30 mouse cellular contexts compared by ENCODE assay signal in the genomic region with DNA sequence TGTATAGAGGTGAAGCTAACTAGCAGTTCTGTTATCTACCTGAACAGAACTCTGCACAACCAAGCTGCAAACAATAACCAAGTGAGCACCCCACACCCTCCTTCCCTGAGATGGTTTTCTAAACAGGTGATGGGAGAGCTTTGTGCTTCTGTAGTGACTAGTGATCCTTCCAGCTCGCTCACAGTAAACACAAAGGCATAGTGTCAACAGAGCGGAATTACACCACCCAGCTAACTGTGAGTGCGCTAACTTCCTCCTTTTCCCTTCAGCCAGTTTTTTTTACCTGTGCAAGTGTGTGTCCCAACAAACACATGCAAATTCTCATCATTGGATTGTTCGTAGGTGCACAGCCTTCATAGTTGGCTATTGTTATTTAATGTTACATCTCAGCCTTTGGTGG.
DNase-seq lines count a peak whose midpoint lies in the region; ATAC-seq and TF ChIP-seq lines count a peak whose summit lies in the region.
"Had no signal": no experiment of that assay in that cellular context is flagged by ENCODE, and none has a peak within 500 bp of the region (broad histone marks: within the 10 kb centered on the region; RNA-seq: fewer than 3 reads in every experiment).

No protein-coding gene starts in this region.

- H3K4me3 ChIP-seq in intestine, embryonic 15.5 days (replicated peaks) = no peak overlapping the region
- H3K4me3 ChIP-seq in intestine, postnatal 0 days (ENCODE audit: low read depth, low read length) = no peak overlapping the region
- H3K4me3 ChIP-seq: embryonic facial prominence, embryonic 10.5 days; embryonic facial prominence, embryonic 15.5 days; forebrain, embryonic 12.5 days; layer of hippocampus, adult 2 months; left cerebral cortex, adult 2 months; limb, embryonic 12.5 days; liver, embryonic 15.5 days; neural tube, embryonic 15.5 days had no signal

- H3K36me3 ChIP-seq in intestine, embryonic 15.5 days = no peaks in the 10 kb centered on the region
- H3K36me3 ChIP-seq in intestine, postnatal 0 days (ENCODE audit: control insufficient read depth, insufficient read depth) = no peaks in the 10 kb centered on the region; the same call in 1 of the 2 replicates
- H3K36me3 ChIP-seq: embryonic facial prominence, embryonic 15.5 days; forebrain, embryonic 12.5 days; limb, embryonic 12.5 days; liver, embryonic 15.5 days; neural tube, embryonic 15.5 days had no signal

- DNase-seq in lung, postnatal 36 days = peak; percentile 51
- no peak for DNase-seq in lung, postnatal 10 days
- DNase-seq in gastrocnemius, postnatal 14 days = no peak
- DNase-seq in heart, postnatal 36 days = no peak
- DNase-seq: adrenal gland, postnatal 14 days; cerebellum, adult 11-12 months; cerebellum, postnatal 14 days; forebrain, postnatal 0 days; gastrocnemius, postnatal 10 days; heart, adult 11 months; kidney, adult 2 months; kidney, postnatal 36 days; midbrain, embryonic 14.5 days; right cerebral cortex, adult 18-20 months; thymus, adult 2 months; thymus, postnatal 36 days had no signal

- H3K4me2 ChIP-seq in intestine, embryonic 15.5 days (replicated peaks) = no peak overlapping the region
- no peak overlapping the region for H3K4me2 ChIP-seq in intestine, postnatal 0 days (replicated peaks; ENCODE audit: low read depth)
- H3K4me2 ChIP-seq: embryonic facial prominence, embryonic 15.5 days; forebrain, embryonic 12.5 days; heart, embryonic 11.5 days; hindbrain, embryonic 14.5 days; limb, embryonic 12.5 days; liver, embryonic 15.5 days; neural tube, embryonic 15.5 days had no signal

- TF ChIP-seq CTCF in intestine, postnatal 0 days (IDR thresholded peaks at IDR 0.05; ENCODE audit: low read depth) = no peak

- no peak overlapping the region for H3K9ac ChIP-seq in intestine, embryonic 15.5 days
- no peak overlapping the region for H3K9ac ChIP-seq in intestine, postnatal 0 days (ENCODE audit: low read depth, low read length)
- H3K9ac ChIP-seq: embryonic facial prominence, embryonic 15.5 days; forebrain, embryonic 12.5 days; forebrain, postnatal 0 days; hindbrain, embryonic 14.5 days; limb, embryonic 12.5 days; liver, embryonic 15.5 days; neural tube, embryonic 15.5 days had no signal

- WGBS in intestine, embryonic 15.5 days = 71% methylated on average over 4 of the region's 4 CpGs
- WGBS in intestine, postnatal 0 days = 53% methylated on average over 4 of the region's 4 CpGs

- ATAC-seq in intestine, embryonic 15.5 days = peak; percentile 32; the same call in 1 of the 2 replicates
- ATAC-seq in intestine, postnatal 0 days = no peak
- peak; percentile 83 for ATAC-seq in megakaryocyte progenitor cell, adult 5-6 weeks (replicated peaks; ENCODE audit: poor library complexity)
- no peak for ATAC-seq in CD4-positive, CD25-positive, alpha-beta regulatory T cell, adult 4 months
- ATAC-seq: forebrain, postnatal 0 days had no signal

- no peak overlapping the region for H3K27ac ChIP-seq in intestine, embryonic 15.5 days
- no peak overlapping the region for H3K27ac ChIP-seq in intestine, postnatal 0 days (ENCODE audit: low read depth, low read length)
- H3K27ac ChIP-seq: embryonic facial prominence, embryonic 10.5 days; embryonic facial prominence, embryonic 15.5 days; forebrain, embryonic 12.5 days; hindbrain, embryonic 14.5 days; layer of hippocampus, adult 2 months; left cerebral cortex, adult 2 months; limb, embryonic 12.5 days; liver, embryonic 15.5 days; neural tube, embryonic 15.5 days had no signal

- intact Hi-C loops in gastrocnemius, postnatal 14 days (cut with DNase I; ENCODE audit: low total_unique reads) = no loop called here
- intact Hi-C loops in heart, postnatal 36 days (cut with DNase I) = no loop called here

- peaks cover 4% of the 10 kb centered on the region; the same call in 1 of the 2 replicates for H3K4me1 ChIP-seq in intestine, embryonic 15.5 days (replicated peaks)
- no peaks in the 10 kb centered on the region for H3K4me1 ChIP-seq in intestine, postnatal 0 days (replicated peaks; ENCODE audit: control insufficient read depth, insufficient read depth, low read length)
- H3K4me1 ChIP-seq: embryonic facial prominence, embryonic 15.5 days; forebrain, embryonic 12.5 days had no signal

- no peaks in the 10 kb centered on the region for H3K9me3 ChIP-seq in intestine, embryonic 15.5 days
- no peaks in the 10 kb centered on the region for H3K9me3 ChIP-seq in intestine, postnatal 0 days (ENCODE audit: control insufficient read depth)
- H3K9me3 ChIP-seq: embryonic facial prominence, embryonic 10.5 days; embryonic facial prominence, embryonic 15.5 days; forebrain, embryonic 12.5 days; limb, embryonic 12.5 days; liver, embryonic 15.5 days; neural tube, embryonic 15.5 days had no signal

- H3K27me3 ChIP-seq in intestine, embryonic 15.5 days (replicated peaks) = no peaks in the 10 kb centered on the region
- no peaks in the 10 kb centered on the region for H3K27me3 ChIP-seq in intestine, postnatal 0 days (replicated peaks; ENCODE audit: control insufficient read depth, insufficient read depth, low read length)
- H3K27me3 ChIP-seq: embryonic facial prominence, embryonic 15.5 days; forebrain, embryonic 12.5 days; limb, embryonic 12.5 days; liver, embryonic 15.5 days; neural tube, embryonic 15.5 days had no signal

Comparison
In these comparisons a context has a peak if more than half of its experiments do, and no peak if none do; other contexts are left out.
1. ATAC-seq: peak in intestine, embryonic 15.5 days (single experiment) and megakaryocyte progenitor cell, adult 5-6 weeks (single experiment); none in intestine, postnatal 0 days (single experiment) and CD4-positive, CD25-positive, alpha-beta regulatory T cell, adult 4 months (single experiment).